Mouse (Mus musculus): ENCODE measurements around the gene Tmem189. TPM values are rescaled to one million over a fixed set of nuclear protein-coding genes. Genes with fewer than 3 reads are reported as not detected.

Gene Tmem189
- 76.0 and 90.2 TPM in 2 replicates for total RNA-seq (2017)

GRCm38 (mm10) chr2:167689501-167690218 lies at the start of gene Tmem189:
Gene Tmem189 (minus strand): TSS chr2:167689822.
- no peak for ATAC-seq (ENCODE audit: extremely low read depth, insufficient number of reproducible peaks, low FRiP score, poor library complexity, severe bottlenecking)

- no peak for ATAC-seq (ENCODE audit: extremely low read depth, insufficient number of reproducible peaks, low FRiP score, poor library complexity, severe bottlenecking)
These were observed 49.4 kb upstream of the Tmem189 start for GRCm38 (mm10) chr2:167739030-167739429.

- no peak for ATAC-seq (ENCODE audit: extremely low read depth, insufficient number of reproducible peaks, low FRiP score, poor library complexity, severe bottlenecking)
These were observed 45.2 kb upstream of the Tmem189 start for GRCm38 (mm10) chr2:167734861-167735260.

- no peak for ATAC-seq (ENCODE audit: extremely low read depth, insufficient number of reproducible peaks, low FRiP score, poor library complexity, severe bottlenecking)
These were observed 41.5 kb upstream of the Tmem189 start for GRCm38 (mm10) chr2:167731149-167731548.

GRCm38 (mm10) chr2:167730036-167730435 lies 40.4 kb upstream of the Tmem189 start:
- no peak for ATAC-seq (ENCODE audit: extremely low read depth, insufficient number of reproducible peaks, low FRiP score, poor library complexity, severe bottlenecking)

GRCm38 (mm10) chr2:167727161-167727560 lies 37.5 kb upstream of the Tmem189 start:
- no peak for ATAC-seq (ENCODE audit: extremely low read depth, insufficient number of reproducible peaks, low FRiP score, poor library complexity, severe bottlenecking)

- no peak for ATAC-seq (ENCODE audit: extremely low read depth, insufficient number of reproducible peaks, low FRiP score, poor library complexity, severe bottlenecking)
These were observed 36.3 kb upstream of the Tmem189 start for GRCm38 (mm10) chr2:167725879-167726278.

GRCm38 (mm10) chr2:167723589-167724206 lies 34.1 kb upstream of the Tmem189 start:
- no peak for ATAC-seq (ENCODE audit: extremely low read depth, insufficient number of reproducible peaks, low FRiP score, poor library complexity, severe bottlenecking)

- no peak for ATAC-seq (ENCODE audit: extremely low read depth, insufficient number of reproducible peaks, low FRiP score, poor library complexity, severe bottlenecking)
These were observed 32.9 kb upstream of the Tmem189 start for GRCm38 (mm10) chr2:167722538-167722937.

GRCm38 (mm10) chr2:167721159-167721882 lies 31.7 kb upstream of the Tmem189 start:
- no peak for ATAC-seq (ENCODE audit: extremely low read depth, insufficient number of reproducible peaks, low FRiP score, poor library complexity, severe bottlenecking)

- no peak for ATAC-seq (ENCODE audit: extremely low read depth, insufficient number of reproducible peaks, low FRiP score, poor library complexity, severe bottlenecking)
These were observed 29.9 kb upstream of the Tmem189 start for GRCm38 (mm10) chr2:167719520-167719919.

GRCm38 (mm10) chr2:167717208-167717607 lies 27.6 kb upstream of the Tmem189 start:
- ATAC-seq (ENCODE audit: extremely low read depth, insufficient number of reproducible peaks, low FRiP score, poor library complexity, severe bottlenecking): no peak

- ATAC-seq (ENCODE audit: extremely low read depth, insufficient number of reproducible peaks, low FRiP score, poor library complexity, severe bottlenecking): no peak
These were observed 25.4 kb upstream of the Tmem189 start for GRCm38 (mm10) chr2:167715008-167715407.

- no peak for ATAC-seq (ENCODE audit: extremely low read depth, insufficient number of reproducible peaks, low FRiP score, poor library complexity, severe bottlenecking)
These were observed 24.7 kb upstream of the Tmem189 start for GRCm38 (mm10) chr2:167714298-167714697.

- peak; percentile 53 for ATAC-seq (ENCODE audit: extremely low read depth, insufficient number of reproducible peaks, low FRiP score, poor library complexity, severe bottlenecking)
These were observed 23.5 kb upstream of the Tmem189 start for GRCm38 (mm10) chr2:167712872-167713821.

- no peak for ATAC-seq (ENCODE audit: extremely low read depth, insufficient number of reproducible peaks, low FRiP score, poor library complexity, severe bottlenecking)
These were observed 21.0 kb upstream of the Tmem189 start for GRCm38 (mm10) chr2:167710574-167710973.

- peak; percentile 27; the same call in 1 of the 2 replicates for ATAC-seq (ENCODE audit: extremely low read depth, insufficient number of reproducible peaks, low FRiP score, poor library complexity, severe bottlenecking)
These were observed 20.3 kb upstream of the Tmem189 start for GRCm38 (mm10) chr2:167709969-167710368.

- no peak for ATAC-seq (ENCODE audit: extremely low read depth, insufficient number of reproducible peaks, low FRiP score, poor library complexity, severe bottlenecking)
These were observed 18.8 kb upstream of the Tmem189 start for GRCm38 (mm10) chr2:167708373-167708772.
